Mouse (Mus musculus) cortical plate, adult 2 months (tissue): ENCODE results near the gene Camp.

ENCODE experiments used
- CTCF ChIP-seq: fragments of 200-500 bp; IDR thresholded peaks from 2 replicates; pipeline ENCODE4 v1.5.1; 2011; ENCODE audit warnings: mild to moderate bottlenecking, control low read depth, low read length; ENCODE audit not compliant: insufficient read depth; ENCODE audit errors: extremely low read depth
- POLR2A ChIP-seq: fragments of 200-500 bp; IDR thresholded peaks from 2 replicates; pipeline ENCODE4 v1.6.1; 2011; ENCODE audit warnings: mild to moderate bottlenecking, low read length, control low read depth; ENCODE audit not compliant: insufficient read depth; ENCODE audit errors: extremely low read depth

GRCm38 (mm10) chr9:109891501-109891900 lies 42.1 kb upstream of the Camp start:
- no peak for TF ChIP-seq CTCF
- TF ChIP-seq POLR2A, result no peak
